Mouse (Mus musculus): ENCODE data around the gene Nckipsd. TPM values are rescaled to one million over a fixed set of nuclear protein-coding genes. Genes with fewer than 3 reads are reported as not detected.

Gene Nckipsd
- total and polyA plus RNA-seq, 3 experiments, result 6.4 to 13.2 (median 6.6) TPM

GRCm38 (mm10) chr9:108810516-108810915 is 2.3 kb downstream of the Nckipsd start:
- H3K36me3 ChIP-seq (replicated peaks in 1 of 2; ENCODE audit: control insufficient read depth in 1 of 2, insufficient read depth in 1 of 2, low read length in 1 of 2), result peaks cover 48 to 75% of the 10 kb centered on the region in 2 experiments
- no peaks in the 10 kb centered on the region for H3K79me2 ChIP-seq (replicated peaks; ENCODE audit: control insufficient read depth, extremely low read depth, insufficient read depth, poor library complexity, severe bottlenecking)
- TF ChIP-seq MXI1 (IDR thresholded peaks at IDR 0.05; ENCODE audit: low read depth, low read length), result no peak
- no peak for TF ChIP-seq SIN3A (IDR thresholded peaks at IDR 0.05; ENCODE audit: low read length)
- no peak for TF ChIP-seq USF2 (conservative IDR thresholded peaks at IDR 0.05; ENCODE audit: low read depth, low read length)
- TF ChIP-seq SMC3 (IDR thresholded peaks at IDR 0.05; ENCODE audit: low read depth, low read length), result no peak
- no peak for TF ChIP-seq MEF2A (IDR thresholded peaks at IDR 0.05; ENCODE audit: borderline replicate concordance, low read depth, low read length)
- H3K4me1 ChIP-seq (ENCODE audit: control insufficient read depth in 1 of 2, insufficient read depth in 2 of 2), result peaks cover 13 to 39% of the 10 kb centered on the region in 2 experiments
- no peak overlapping the region for H3K4me2 ChIP-seq (ENCODE audit: insufficient read depth, low read depth, poor library complexity, severe bottlenecking)
- H3K4me3 ChIP-seq (replicated peaks in 1 of 3; ENCODE audit: low read depth in 2 of 3, low read length in 2 of 3, poor library complexity in 1 of 3), result peak overlapping the region in 1 of 3 experiments; percentile 77
- H3K27me3 ChIP-seq (replicated peaks), result no peaks in the 10 kb centered on the region
- dilution Hi-C loops (cut with MboI; ENCODE audit: extremely low pct_ligation_motif_present, extremely low pct_unique_long_range_greater_than_20kb, low sequenced_read_pairs) (no loop called here), in situ Hi-C loops (cut with MboI; ENCODE audit: low pct_ligation_motif_present, low pct_unique_long_range_greater_than_20kb, low sequenced_read_pairs) (no loop called here)
- H3K9ac ChIP-seq (ENCODE audit: insufficient read depth, low read depth), result no peak overlapping the region
- DNase-seq (ENCODE audit: extremely low read depth), result no peak
- no peak overlapping the region for H3K27ac ChIP-seq (ENCODE audit: insufficient read depth, low read depth)
- H3K9me3 ChIP-seq (replicated peaks; ENCODE audit: low read length), result no peaks in the 10 kb centered on the region

GRCm38 (mm10) chr9:108815557-108815956 is 7.4 kb downstream of the Nckipsd start:
- no peak for DNase-seq (ENCODE audit: extremely low read depth)
- Histone ChIP-seq H3K4me2 (ENCODE audit: insufficient read depth, low read depth, poor library complexity, severe bottlenecking) (no peak overlapping the region), H3K36me3 (replicated peaks in 1 of 2; ENCODE audit: control insufficient read depth in 1 of 2, insufficient read depth in 1 of 2, low read length in 1 of 2) (peaks cover 45 to 90% of the 10 kb centered on the region in 2 experiments), H3K79me2 (replicated peaks; ENCODE audit: control insufficient read depth, extremely low read depth, insufficient read depth, poor library complexity, severe bottlenecking) (no peaks in the 10 kb centered on the region), H3K9me3 (replicated peaks; ENCODE audit: low read length) (no peaks in the 10 kb centered on the region), H3K27me3 (replicated peaks) (no peaks in the 10 kb centered on the region), H3K27ac (ENCODE audit: insufficient read depth, low read depth) (no peak overlapping the region), H3K4me3 (replicated peaks in 1 of 3; ENCODE audit: low read depth in 2 of 3, low read length in 2 of 3, poor library complexity in 1 of 3) (no peak overlapping the region), H3K9ac (ENCODE audit: insufficient read depth, low read depth) (no peak overlapping the region), H3K4me1 (ENCODE audit: control insufficient read depth in 1 of 2, insufficient read depth in 2 of 2) (peaks cover 2 to 18% of the 10 kb centered on the region in 2 experiments; a peak in 2 of 4 replicates)
- dilution Hi-C loops (cut with MboI; ENCODE audit: extremely low pct_ligation_motif_present, extremely low pct_unique_long_range_greater_than_20kb, low sequenced_read_pairs) (no loop called here), in situ Hi-C loops (cut with MboI; ENCODE audit: low pct_ligation_motif_present, low pct_unique_long_range_greater_than_20kb, low sequenced_read_pairs) (no loop called here)
- TF ChIP-seq CTCF (conservative IDR thresholded peaks at IDR 0.05 in 1 of 2, IDR thresholded peaks at IDR 0.05 in 1 of 2; ENCODE audit: low read depth in 2 of 2, low read length in 2 of 2), result no peak
- TF ChIP-seq MEF2A (IDR thresholded peaks at IDR 0.05; ENCODE audit: borderline replicate concordance, low read depth, low read length), result no peak
- no peak for TF ChIP-seq MXI1 (IDR thresholded peaks at IDR 0.05; ENCODE audit: low read depth, low read length)
- TF ChIP-seq POLR2A (IDR thresholded peaks at IDR 0.05; ENCODE audit: low read depth, low read length), result no peak
- TF ChIP-seq NELFE (IDR thresholded peaks at IDR 0.05; ENCODE audit: low read depth, low read length), result no peak
- no peak for TF ChIP-seq KAT2A (IDR thresholded peaks at IDR 0.05; ENCODE audit: insufficient replicate concordance, low read length)
- TF ChIP-seq EP300 (IDR thresholded peaks at IDR 0.05; ENCODE audit: low read length), result no peak
- TF ChIP-seq MYC (IDR thresholded peaks at IDR 0.05; ENCODE audit: low read depth, low read length), result no peak
- no peak for TF ChIP-seq MAX (IDR thresholded peaks at IDR 0.05; ENCODE audit: low read length)
- no peak for TF ChIP-seq CHD1 (IDR thresholded peaks at IDR 0.05; ENCODE audit: low read depth, low read length)
- no peak for TF ChIP-seq ZMIZ1 (IDR thresholded peaks at IDR 0.05; ENCODE audit: low read depth, low read length)
- TF ChIP-seq ZKSCAN1 (IDR thresholded peaks at IDR 0.05; ENCODE audit: borderline replicate concordance, low read depth, low read length), result no peak
- no peak for TF ChIP-seq CHD2 (IDR thresholded peaks at IDR 0.05; ENCODE audit: low read length)
- TF ChIP-seq UBTF (IDR thresholded peaks at IDR 0.05; ENCODE audit: low read depth, low read length), result no peak
- TF ChIP-seq SIN3A (IDR thresholded peaks at IDR 0.05; ENCODE audit: low read length), result no peak
- no peak for TF ChIP-seq RCOR1 (conservative IDR thresholded peaks at IDR 0.05; ENCODE audit: low read depth, low read length)
- no peak for TF ChIP-seq ZC3H11A (IDR thresholded peaks at IDR 0.05; ENCODE audit: low read depth, low read length)
- TF ChIP-seq BHLHE40 (IDR thresholded peaks at IDR 0.05; ENCODE audit: low read depth, low read length), result no peak
- no peak for TF ChIP-seq MAZ (IDR thresholded peaks at IDR 0.05; ENCODE audit: low read depth, low read length)
